Mouse (Mus musculus) G1E-ER4 (cell line): Measurements from ENCODE around the gene Kctd21. TPM values are rescaled to one million over a fixed set of nuclear protein-coding genes. Genes with fewer than 3 reads are reported as not detected.

Source experiments
- GATA1 ChIP-seq: IDR thresholded peaks from one replicate; pipeline ENCODE4 v1.8.0; 2012; ENCODE audit warnings: low read length, inconsistent platforms
- polyA plus RNA-seq: library from polyadenylated mRNA; stranded (reverse); fragments of >175 nt; gene quantifications from 2 replicates; pipeline ENCODE4 v1.2.3, GENCODE M21; 2012

The Kctd21 gene
- polyA plus RNA-seq, 1 experiment: 0.38 TPM

DNA sequence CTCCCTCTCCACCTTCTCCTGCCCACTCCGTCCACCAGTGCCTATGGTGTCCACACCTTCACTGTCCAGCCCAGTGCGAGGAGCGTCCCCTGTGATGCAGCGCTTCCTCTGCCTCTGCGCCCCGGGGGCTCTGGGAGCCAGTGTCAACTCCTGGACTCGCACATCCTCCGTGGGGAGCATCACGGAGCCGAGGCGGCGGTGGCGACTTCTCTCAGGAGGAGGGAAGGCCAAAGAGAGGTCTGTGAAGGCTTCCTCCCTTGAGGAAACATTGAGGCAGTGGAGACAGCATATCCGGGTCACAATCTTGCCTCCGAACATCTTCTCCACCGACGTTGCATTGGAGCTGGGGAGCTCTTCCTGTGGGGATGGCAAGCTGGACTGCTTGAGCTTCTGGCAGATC lies 19.9 kb upstream of the Kctd21 start:
- TF ChIP-seq GATA1: no peak

GRCm38 (mm10) chr7:97312856-97313255 lies 19.3 kb upstream of the Kctd21 start:
- no peak for TF ChIP-seq GATA1

DNA sequence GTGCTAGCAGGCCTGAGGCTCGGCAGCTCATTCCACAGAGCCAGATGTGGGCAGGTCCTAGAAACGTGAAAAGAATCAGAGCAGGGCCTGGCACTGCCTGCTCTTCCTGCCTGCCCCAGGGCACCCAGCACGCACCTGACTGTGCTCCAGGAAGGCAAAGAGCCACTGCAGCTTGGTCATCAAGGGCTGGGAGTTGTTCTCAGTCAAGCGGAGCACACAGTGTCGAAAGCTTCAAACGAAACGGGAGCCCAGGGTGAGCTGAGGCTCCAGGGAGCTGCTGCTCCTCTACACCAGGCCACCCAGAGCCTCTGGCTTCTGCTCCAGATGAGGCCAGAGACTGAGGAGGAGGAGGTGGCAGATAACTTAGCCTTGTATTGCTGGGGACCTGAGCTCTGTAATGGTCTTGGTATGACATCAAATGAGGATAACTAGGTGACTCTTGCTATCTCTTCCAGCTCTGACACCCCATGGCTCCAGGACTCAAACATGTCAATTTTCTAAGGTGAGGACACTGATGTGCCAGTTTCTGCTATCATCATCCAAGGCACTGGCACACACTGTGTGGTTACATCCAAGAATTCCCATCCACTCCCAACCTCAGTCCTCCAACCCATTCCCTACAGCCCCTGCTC lies 18.6 kb upstream of the Kctd21 start:
- no peak for TF ChIP-seq GATA1

DNA sequence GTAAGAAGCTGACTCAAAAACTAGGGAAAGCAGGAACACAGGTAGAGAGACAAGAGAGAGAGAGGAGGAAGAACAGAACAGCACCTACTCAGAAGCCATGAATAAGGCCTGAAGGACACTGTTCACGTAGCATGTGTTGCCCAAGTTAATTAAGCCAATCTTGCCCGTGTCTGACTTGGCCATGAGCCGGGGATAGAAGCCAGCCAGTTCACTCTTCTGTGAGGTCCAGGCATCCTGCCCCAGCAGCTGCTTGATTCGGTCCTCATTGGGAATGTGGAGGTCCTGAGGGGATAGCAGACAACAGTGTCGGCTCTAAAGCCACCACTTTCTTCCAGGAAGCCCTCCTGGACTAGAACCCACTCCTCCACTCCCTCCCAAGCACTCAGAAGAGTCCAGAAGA lies 17.5 kb upstream of the Kctd21 start:
- TF ChIP-seq GATA1: no peak

DNA sequence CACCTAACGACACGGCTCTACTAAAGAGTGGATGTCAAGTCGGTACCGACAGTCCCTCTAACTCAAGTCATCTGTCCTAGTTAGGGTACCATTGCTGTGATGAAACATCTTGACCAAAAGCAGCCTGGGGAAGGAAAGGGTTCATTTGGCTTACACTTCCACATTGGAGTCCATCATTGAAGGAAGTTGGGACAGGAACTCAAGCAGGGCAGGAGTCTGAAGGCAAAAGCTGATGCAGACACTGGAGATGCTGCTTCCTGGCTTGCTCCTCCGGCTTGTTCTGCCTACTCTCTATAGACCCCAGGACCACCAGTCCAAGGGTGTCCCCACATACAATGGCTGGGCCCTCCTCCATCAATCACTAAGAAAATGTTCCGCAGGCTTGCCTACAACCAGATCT lies 16.5 kb upstream of the Kctd21 start:
- no peak for TF ChIP-seq GATA1

- no peak for TF ChIP-seq GATA1
These were observed 14.4 kb upstream of the Kctd21 start for GRCm38 (mm10) chr7:97317706-97318105.

GRCm38 (mm10) chr7:97324342-97324741 lies 7.8 kb upstream of the Kctd21 start:
- TF ChIP-seq GATA1: no peak

DNA sequence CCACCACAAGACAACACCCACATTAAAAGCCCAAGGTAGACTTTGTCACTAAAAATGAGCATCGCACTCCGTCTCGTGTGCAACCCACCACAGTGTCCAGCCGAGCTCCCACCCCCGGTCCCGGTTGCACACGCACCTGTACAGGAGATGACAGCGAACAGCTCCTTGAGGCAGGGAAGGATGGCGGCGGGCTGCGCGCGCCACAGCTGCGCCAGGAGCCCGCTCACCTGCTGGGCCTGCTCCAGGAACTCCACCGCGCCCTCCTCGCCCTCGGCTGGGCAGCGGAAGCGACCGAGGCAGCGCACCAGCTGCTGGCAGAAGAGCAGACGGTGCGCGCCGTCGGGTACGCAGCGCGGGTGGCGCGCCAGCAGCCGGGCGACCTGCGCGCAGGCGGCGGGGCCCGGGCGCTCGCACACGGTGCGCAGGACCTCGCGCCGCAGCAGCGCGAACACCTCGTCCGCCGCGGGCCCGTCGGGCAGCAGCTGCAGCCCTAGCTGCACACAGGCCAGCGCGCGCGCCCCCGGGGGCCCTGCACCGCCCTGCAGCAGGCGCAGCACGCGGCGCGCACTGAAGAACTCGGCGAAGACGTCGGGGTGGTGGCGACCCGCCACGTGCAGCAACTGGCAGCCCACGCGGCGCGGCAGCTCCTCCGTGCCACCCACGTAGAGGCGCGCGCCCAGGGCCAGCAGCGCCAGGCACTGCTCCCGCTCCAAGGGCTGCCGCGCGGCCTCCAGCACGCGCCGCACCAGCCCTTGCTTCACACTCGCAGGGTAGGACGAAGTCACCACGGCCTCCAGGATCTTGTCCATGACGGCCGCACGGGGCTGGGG lies 6.8 kb upstream of the Kctd21 start:
- TF ChIP-seq GATA1: no peak

DNA sequence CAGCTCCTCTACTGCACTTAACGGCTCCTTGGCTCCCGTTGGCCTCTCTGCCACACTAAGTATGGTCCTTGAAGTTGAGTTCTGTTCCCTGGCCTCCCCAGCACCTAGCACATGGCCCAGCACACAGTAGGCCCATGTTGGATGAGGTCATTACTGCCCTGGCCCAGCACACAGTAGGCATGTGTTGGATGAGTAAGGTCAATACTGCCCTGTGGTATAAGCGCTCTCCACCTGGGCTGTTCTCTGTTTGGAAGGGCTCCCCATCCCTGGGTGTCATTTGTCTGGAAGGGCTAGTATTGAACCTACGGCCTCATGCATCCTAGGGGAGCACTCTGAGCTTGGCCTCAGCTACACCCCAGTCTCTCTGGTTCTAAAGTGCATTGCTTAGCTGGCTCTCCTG lies 4.8 kb upstream of the Kctd21 start:
- no peak for TF ChIP-seq GATA1

- no peak for TF ChIP-seq GATA1
These were observed 3.1 kb upstream of the Kctd21 start for GRCm38 (mm10) chr7:97328891-97329588.

DNA sequence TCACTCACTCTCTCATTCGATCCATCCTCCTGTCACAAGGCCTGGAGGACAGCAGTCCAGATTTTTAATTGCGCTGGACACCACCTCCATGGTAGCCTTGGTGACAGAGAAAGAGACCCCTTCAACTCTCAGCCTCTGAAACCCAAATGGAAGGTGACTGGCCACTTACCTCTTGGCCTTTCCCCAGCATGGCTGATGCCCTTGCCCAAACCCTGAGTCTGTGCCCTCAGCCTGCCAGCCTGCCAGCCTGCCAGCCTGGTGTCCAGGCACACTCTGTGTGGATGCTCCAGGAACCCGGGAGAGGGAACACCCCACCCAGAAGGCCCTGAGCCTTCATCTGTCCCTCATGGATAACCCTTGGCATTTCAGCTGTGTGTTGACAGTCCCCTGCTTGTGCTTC lies 2.5 kb upstream of the Kctd21 start:
- no peak for TF ChIP-seq GATA1

- no peak for TF ChIP-seq GATA1
These were observed 1.0 kb upstream of the Kctd21 start for GRCm38 (mm10) chr7:97330931-97331645.

- TF ChIP-seq GATA1: no peak
These were observed 527 bp downstream of the Kctd21 start for GRCm38 (mm10) chr7:97332667-97333041.

- TF ChIP-seq GATA1: no peak
These were observed 1.2 kb downstream of the Kctd21 start for GRCm38 (mm10) chr7:97333113-97333898.

GRCm38 (mm10) chr7:97334406-97334805 lies 2.3 kb downstream of the Kctd21 start:
- TF ChIP-seq GATA1: no peak

DNA sequence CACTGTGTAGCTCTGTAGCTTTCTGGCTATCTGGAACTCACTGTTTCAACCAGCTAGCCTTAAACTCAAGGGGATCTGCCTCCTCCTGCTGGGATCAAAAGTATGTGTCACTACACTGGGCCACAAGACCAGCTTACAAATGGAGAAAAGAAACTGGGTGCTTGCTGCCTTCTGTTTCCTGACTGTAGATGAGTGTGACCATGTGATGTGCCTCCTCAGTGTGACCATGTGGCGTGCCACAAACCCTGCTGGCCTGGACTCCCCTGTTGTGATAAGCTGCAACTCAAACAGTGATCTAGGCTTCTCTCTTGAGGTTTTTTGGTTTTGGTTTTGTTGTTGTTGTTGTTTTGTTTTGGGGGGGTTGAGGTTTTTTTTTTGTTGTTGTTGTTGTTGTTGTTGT lies 4.6 kb downstream of the Kctd21 start:
- peak; percentile 6 for TF ChIP-seq GATA1
